Comparison of ENCODE assay signal across 28 mouse cellular contexts in the genomic region with DNA sequence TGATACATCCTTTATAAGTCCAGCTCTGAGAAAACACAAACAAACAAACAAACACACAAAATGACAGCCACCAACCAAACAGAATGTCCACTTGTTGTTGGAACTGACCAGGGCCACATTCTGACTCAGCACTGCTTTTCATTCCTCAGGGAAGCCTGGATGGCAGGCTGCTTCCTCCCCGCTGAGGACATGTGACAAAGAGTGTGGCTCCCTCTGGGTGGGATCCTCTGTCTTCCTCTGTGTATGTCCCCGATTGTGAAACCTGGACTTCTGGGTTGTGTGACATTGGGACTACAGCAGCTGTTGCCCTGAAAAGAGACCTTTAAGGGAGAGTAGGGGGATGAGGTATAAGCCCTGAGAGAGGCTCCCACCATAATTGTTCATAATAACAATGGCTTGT.
DNase-seq lines count a peak whose midpoint lies in the region; ATAC-seq lines count a peak whose summit lies in the region.
"Had no signal": no experiment of that assay in that cellular context is flagged by ENCODE, and none has a peak within 500 bp of the region (broad histone marks: within the 10 kb centered on the region; RNA-seq: fewer than 3 reads in every experiment).

No protein-coding gene starts in this region.

- no peak overlapping the region for H3K4me3 ChIP-seq in forebrain, embryonic 12.5 days (replicated peaks)
- no peak overlapping the region for H3K4me3 ChIP-seq in forebrain, embryonic 16.5 days (replicated peaks; ENCODE audit: low read length)
- H3K4me3 ChIP-seq in liver, embryonic 15.5 days (replicated peaks): no peak overlapping the region
- H3K4me3 ChIP-seq in liver, embryonic 12.5 days: no peak overlapping the region
- H3K4me3 ChIP-seq: embryonic facial prominence, embryonic 13.5 days; forebrain, embryonic 13.5 days; heart, adult 2 months; heart, embryonic 12.5 days; kidney, embryonic 15.5 days; limb, embryonic 13.5 days; neural tube, embryonic 13.5 days; stomach, embryonic 15.5 days had no signal

- H3K36me3 ChIP-seq in forebrain, embryonic 12.5 days (replicated peaks): no peaks in the 10 kb centered on the region
- no peaks in the 10 kb centered on the region for H3K36me3 ChIP-seq in forebrain, embryonic 16.5 days (ENCODE audit: control insufficient read depth, insufficient read depth)
- H3K36me3 ChIP-seq in liver, embryonic 15.5 days (replicated peaks): no peaks in the 10 kb centered on the region
- no peaks in the 10 kb centered on the region for H3K36me3 ChIP-seq in liver, embryonic 12.5 days
- H3K36me3 ChIP-seq: embryonic facial prominence, embryonic 13.5 days; heart, embryonic 12.5 days; kidney, embryonic 15.5 days; limb, embryonic 13.5 days; neural tube, embryonic 13.5 days; stomach, embryonic 15.5 days had no signal

- no peak overlapping the region for H3K4me2 ChIP-seq in forebrain, embryonic 12.5 days
- no peak overlapping the region for H3K4me2 ChIP-seq in forebrain, embryonic 16.5 days (ENCODE audit: low read length)
- H3K4me2 ChIP-seq in liver, embryonic 15.5 days: no peak overlapping the region
- no peak overlapping the region for H3K4me2 ChIP-seq in liver, embryonic 12.5 days
- H3K4me2 ChIP-seq: embryonic facial prominence, embryonic 13.5 days; forebrain, embryonic 13.5 days; heart, embryonic 12.5 days; hindbrain, embryonic 14.5 days; kidney, embryonic 15.5 days; limb, embryonic 13.5 days; neural tube, embryonic 13.5 days; stomach, embryonic 15.5 days had no signal

- no peaks in the 10 kb centered on the region for H3K9me3 ChIP-seq in forebrain, embryonic 12.5 days
- H3K9me3 ChIP-seq in forebrain, embryonic 16.5 days (ENCODE audit: control insufficient read depth, low read length): no peaks in the 10 kb centered on the region
- H3K9me3 ChIP-seq in liver, embryonic 15.5 days (replicated peaks): no peaks in the 10 kb centered on the region
- no peaks in the 10 kb centered on the region for H3K9me3 ChIP-seq in liver, embryonic 12.5 days (replicated peaks)
- H3K9me3 ChIP-seq: embryonic facial prominence, embryonic 13.5 days; forebrain, embryonic 13.5 days; heart, embryonic 12.5 days; kidney, embryonic 15.5 days; limb, embryonic 13.5 days; neural tube, embryonic 13.5 days; stomach, embryonic 15.5 days had no signal

- 29% methylated on average over 2 of the region's 2 CpGs for WGBS in forebrain, embryonic 12.5 days
- 27% methylated on average over 2 of the region's 2 CpGs for WGBS in forebrain, embryonic 16.5 days
- WGBS in liver, embryonic 15.5 days (ENCODE audit: insufficient replicate concordance): 43% methylated on average over 2 of the region's 2 CpGs
- WGBS in liver, embryonic 12.5 days (ENCODE audit: insufficient replicate concordance): 48% methylated on average over 2 of the region's 2 CpGs

- H3K4me1 ChIP-seq in forebrain, embryonic 12.5 days: peaks cover 19% of the 10 kb centered on the region
- H3K4me1 ChIP-seq in forebrain, embryonic 16.5 days (replicated peaks; ENCODE audit: control insufficient read depth, insufficient read depth, low read length): peaks cover 8% of the 10 kb centered on the region
- H3K4me1 ChIP-seq in liver, embryonic 15.5 days (replicated peaks): no peaks in the 10 kb centered on the region; the same call in 1 of the 2 replicates
- peaks cover 15% of the 10 kb centered on the region for H3K4me1 ChIP-seq in liver, embryonic 12.5 days
- H3K4me1 ChIP-seq: stomach, embryonic 15.5 days had no signal

- no peak overlapping the region for H3K27ac ChIP-seq in forebrain, embryonic 12.5 days
- no peak overlapping the region for H3K27ac ChIP-seq in forebrain, embryonic 16.5 days (ENCODE audit: low read length)
- H3K27ac ChIP-seq in liver, embryonic 15.5 days (replicated peaks): no peak overlapping the region
- H3K27ac ChIP-seq in liver, embryonic 12.5 days: no peak overlapping the region
- H3K27ac ChIP-seq: embryonic facial prominence, embryonic 13.5 days; forebrain, embryonic 13.5 days; heart, adult 2 months; hindbrain, embryonic 14.5 days; kidney, embryonic 15.5 days; limb, embryonic 13.5 days; macrophage; neural tube, embryonic 13.5 days; stomach, embryonic 15.5 days had no signal

- ATAC-seq in forebrain, embryonic 12.5 days (ENCODE audit: low FRiP score): peak; percentile 51
- no peak for ATAC-seq in forebrain, embryonic 16.5 days
- ATAC-seq in liver, embryonic 15.5 days (ENCODE audit: insufficient read depth): peak; percentile 25; the same call in 1 of the 2 replicates
- ATAC-seq in liver, embryonic 12.5 days: no peak
- ATAC-seq: forebrain, embryonic 13.5 days; midbrain, embryonic 16.5 days had no signal

- peak; percentile 39 for DNase-seq in brain, adult 2 months (ENCODE audit: low read depth, low spot score)
- DNase-seq in retina, postnatal 1 day: peak; percentile 90
- no peak for DNase-seq in ovary, adult 18-20 months (ENCODE audit: low spot score)
- DNase-seq: adrenal gland, postnatal 25 days; cerebellum, adult 9-11 months; embryo, embryonic 11 days; gastrocnemius, postnatal 25 days; heart, adult 2 months; heart, postnatal 4 days; kidney, adult 18-20 months; kidney, postnatal 25 days; lung, adult 2 months; lung, postnatal 10 days; right cerebral cortex, postnatal 25 days had no signal

- H3K27me3 ChIP-seq in forebrain, embryonic 12.5 days: no peaks in the 10 kb centered on the region
- no peaks in the 10 kb centered on the region for H3K27me3 ChIP-seq in forebrain, embryonic 16.5 days (replicated peaks; ENCODE audit: control insufficient read depth, insufficient read depth, low read length)
- no peaks in the 10 kb centered on the region for H3K27me3 ChIP-seq in liver, embryonic 15.5 days
- H3K27me3 ChIP-seq in liver, embryonic 12.5 days (replicated peaks): no peaks in the 10 kb centered on the region
- H3K27me3 ChIP-seq: embryonic facial prominence, embryonic 13.5 days; forebrain, embryonic 13.5 days; heart, embryonic 12.5 days; kidney, embryonic 15.5 days; limb, embryonic 13.5 days; neural tube, embryonic 13.5 days; stomach, embryonic 15.5 days had no signal

- H3K9ac ChIP-seq in forebrain, embryonic 12.5 days: no peak overlapping the region
- no peak overlapping the region for H3K9ac ChIP-seq in forebrain, embryonic 16.5 days (replicated peaks; ENCODE audit: low read depth, low read length)
- no peak overlapping the region for H3K9ac ChIP-seq in liver, embryonic 15.5 days
- H3K9ac ChIP-seq in liver, embryonic 12.5 days: no peak overlapping the region
- H3K9ac ChIP-seq: embryonic facial prominence, embryonic 13.5 days; forebrain, embryonic 13.5 days; heart, embryonic 12.5 days; hindbrain, embryonic 14.5 days; kidney, embryonic 15.5 days; limb, embryonic 13.5 days; neural tube, embryonic 13.5 days; stomach, embryonic 15.5 days had no signal

Comparison
In these comparisons a context has a peak if more than half of its experiments do, and no peak if none do; other contexts are left out.
1. ATAC-seq: peak in forebrain, embryonic 12.5 days (single experiment) and liver, embryonic 15.5 days (single experiment); none in forebrain, embryonic 16.5 days (single experiment) and liver, embryonic 12.5 days (single experiment).